Mouse (Mus musculus) hindbrain, embryonic 16.5 days (tissue): ENCODE data around the gene Rab13. TPM values are rescaled to one million over a fixed set of nuclear protein-coding genes. Genes with fewer than 3 reads are reported as not detected.
A peak's percentile ranks its signal among the peaks of the same experiment; 100 is the strongest.

Source experiments
- ATAC-seq: fragments of 200-750 bp; cut with Nextera tagmentation; 2 replicates; pipeline ENCODE4 v1.8.0; 2017; ENCODE audit warnings: moderate TSS enrichment, moderate library complexity
- H3K27ac ChIP-seq: fragments of 300-500 bp; sonication (generic); 2 replicates; pipeline ENCODE4 v1.5.1; 2014; ENCODE audit warnings: low read depth, mild to moderate bottlenecking, control low read depth, low read length, moderate library complexity
- H3K27me3 ChIP-seq: fragments of 300-500 bp; sonication (generic); replicated peaks from 2 replicates; pipeline ENCODE4 v1.6.1; 2014; ENCODE audit warnings: low read length; ENCODE audit not compliant: control insufficient read depth, insufficient read depth
- H3K36me3 ChIP-seq: fragments of 300-500 bp; sonication (generic); 2 replicates; pipeline ENCODE4 v1.6.1; 2014; ENCODE audit warnings: mild to moderate bottlenecking, low read length, moderate library complexity, mixed read lengths; ENCODE audit not compliant: control insufficient read depth, insufficient read depth
- H3K4me1 ChIP-seq: fragments of 300-500 bp; sonication (generic); 2 replicates; pipeline ENCODE4 v1.6.1; 2014; ENCODE audit warnings: low read depth, low read length; ENCODE audit not compliant: control insufficient read depth, insufficient read depth
- H3K4me2 ChIP-seq: fragments of 300-500 bp; sonication (generic); 2 replicates; pipeline ENCODE4 v1.6.1; 2014; ENCODE audit warnings: mild to moderate bottlenecking, low read length, control low read depth, moderate library complexity
- H3K4me3 ChIP-seq: fragments of 300-500 bp; sonication (generic); 2 replicates; pipeline ENCODE4 v1.5.1; 2014; ENCODE audit warnings: mild to moderate bottlenecking, low read length, control low read depth, moderate library complexity
- H3K9ac ChIP-seq: fragments of 300-500 bp; sonication (generic); 2 replicates; pipeline ENCODE4 v1.6.1; 2014; ENCODE audit warnings: low read depth, mild to moderate bottlenecking, control low read depth, low read length, moderate library complexity
- H3K9me3 ChIP-seq: fragments of 300-500 bp; sonication (generic); 2 replicates; pipeline ENCODE4 v1.6.1; 2014; ENCODE audit warnings: mild to moderate bottlenecking, low read length, moderate library complexity; ENCODE audit not compliant: control insufficient read depth
- whole genome bisulfite sequencing: fragments of 180-500 bp; shearing (Covaris S2); extraction: QIAGEN DNeasy Blood & Tissue Kit; methylation state at CpG from one replicate; pipeline ENCODE4 v1.1.7; 2014; 5-methylcytosine and 5-hydroxymethylcytosine counted together
- polyA plus RNA-seq: library from polyadenylated mRNA; unstranded; fragments of >200 nt; fragmentation: Nextera tagmentation; extraction: Ambion mirVana; gene quantifications from 2 replicates; pipeline ENCODE4 v1.2.1, GENCODE M21; 2015

Gene Rab13
- polyA plus RNA-seq, 1 experiment from 2014 or later: 21.7 TPM

DNA sequence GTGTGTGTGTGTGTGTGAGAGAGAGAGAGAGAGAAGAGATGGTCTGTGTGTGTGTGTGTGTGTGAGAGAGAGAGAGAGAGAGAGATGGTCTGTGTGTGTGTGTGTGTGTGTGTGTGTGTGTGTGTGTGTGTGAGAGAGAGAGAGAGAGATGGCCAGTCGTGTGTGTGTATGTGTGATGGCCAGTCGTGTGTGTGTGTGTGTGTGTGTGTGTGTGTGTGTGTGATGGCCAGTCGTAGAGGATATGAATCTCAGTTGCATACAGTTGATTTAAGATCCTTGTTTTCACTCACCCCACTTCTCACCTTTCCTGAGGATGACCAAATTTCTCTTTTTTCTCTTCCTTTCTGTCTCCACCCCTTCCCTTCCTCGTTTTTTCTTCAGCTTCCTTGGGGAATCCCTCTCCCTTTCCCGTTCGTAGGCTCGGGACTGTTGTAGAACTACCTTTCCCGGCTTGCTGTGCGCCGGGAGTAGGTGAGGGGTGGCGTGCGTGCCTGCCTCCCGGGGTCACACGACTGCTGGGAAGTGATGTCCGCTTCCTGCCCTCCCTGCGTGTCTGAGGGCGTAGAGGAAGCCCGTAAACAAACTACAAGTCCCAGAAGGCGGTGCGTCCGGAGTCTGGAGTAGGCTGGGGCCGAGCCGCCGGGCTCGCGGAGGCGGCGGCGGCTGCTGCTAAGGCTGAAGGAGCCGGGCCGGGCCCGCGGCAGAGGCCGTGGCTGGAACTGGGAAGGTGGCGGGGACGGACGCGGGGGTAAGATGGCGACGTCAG is 40.3 kb downstream of the Rab13 start, which contains the start of gene Crtc2:
Gene Crtc2, plus strand, starts transcription at position 511 of the 766 bp plus-strand sequence.
- under 1% methylated on average over 37 of the region's 40 CpGs for WGBS
- peak within 1 kb of the TSS; percentile 92 for H3K4me3 ChIP-seq

DNA sequence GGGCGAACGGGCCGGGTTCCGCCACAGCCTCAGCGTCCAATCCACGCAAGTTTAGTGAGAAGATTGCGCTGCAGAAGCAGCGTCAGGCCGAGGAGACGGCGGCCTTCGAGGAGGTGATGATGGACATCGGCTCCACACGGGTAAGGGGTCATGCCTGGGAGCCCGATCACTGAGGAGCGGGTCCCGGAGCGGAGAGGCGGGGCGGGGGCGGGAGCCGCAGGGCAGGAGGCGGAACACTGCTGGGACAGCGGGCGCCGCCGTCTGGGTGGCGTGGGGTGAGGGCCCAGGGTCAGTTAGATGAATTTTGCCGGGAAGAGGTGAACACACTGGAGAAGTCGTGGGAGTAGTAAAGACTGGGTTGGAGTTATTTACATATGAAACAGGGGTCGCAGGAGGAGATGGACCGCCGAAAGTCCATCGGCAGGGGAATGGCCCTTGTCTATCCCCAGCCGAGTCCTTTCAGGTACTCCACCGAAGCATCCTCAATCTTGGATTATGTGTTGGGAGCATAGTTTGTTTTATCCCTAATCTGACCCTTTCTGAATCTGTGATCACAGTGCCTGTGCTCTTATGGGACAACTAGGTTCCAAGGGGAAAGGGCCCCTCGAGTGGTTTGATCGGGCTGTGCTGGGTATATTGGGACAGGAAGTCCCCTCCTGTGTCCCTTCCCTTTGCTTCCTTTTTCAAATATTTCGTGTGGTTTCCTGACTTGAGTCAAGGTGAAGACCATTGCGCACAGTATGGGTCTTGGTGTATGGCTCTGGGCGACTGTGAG is 41.1 kb downstream of the Rab13 start:
- Histone ChIP-seq H3K4me3 (peak overlapping the region; percentile 92), H3K36me3 (peaks cover 16% of the 10 kb centered on the region), H3K9me3 (no peaks in the 10 kb centered on the region), H3K9ac (peak overlapping the region; percentile 92), H3K27ac (peak overlapping the region; percentile 87), H3K27me3 (no peaks in the 10 kb centered on the region), H3K4me1 (peaks cover 14% of the 10 kb centered on the region), H3K4me2 (peak overlapping the region; percentile 96)
- WGBS: 1% methylated on average over 41 of the region's 41 CpGs
- ATAC-seq: peak; percentile 46; the same call in 1 of the 2 replicates

More for the DNA sequence above, 40.3 kb downstream of the Rab13 start, which contains the start of gene Crtc2:
- Histone ChIP-seq H3K9ac (peak within 1 kb of the TSS; percentile 92), H3K4me1 (peaks cover 16% of the 10 kb centered on the region), H3K27ac (peak within 1 kb of the TSS; percentile 87), H3K36me3 (peaks cover 10% of the 10 kb centered on the region; the same call in 1 of the 2 replicates), H3K9me3 (no peaks in the 10 kb centered on the region), H3K27me3 (no peaks in the 10 kb centered on the region), H3K4me2 (peak within 1 kb of the TSS; percentile 96)
- peak; percentile 97 for ATAC-seq

DNA sequence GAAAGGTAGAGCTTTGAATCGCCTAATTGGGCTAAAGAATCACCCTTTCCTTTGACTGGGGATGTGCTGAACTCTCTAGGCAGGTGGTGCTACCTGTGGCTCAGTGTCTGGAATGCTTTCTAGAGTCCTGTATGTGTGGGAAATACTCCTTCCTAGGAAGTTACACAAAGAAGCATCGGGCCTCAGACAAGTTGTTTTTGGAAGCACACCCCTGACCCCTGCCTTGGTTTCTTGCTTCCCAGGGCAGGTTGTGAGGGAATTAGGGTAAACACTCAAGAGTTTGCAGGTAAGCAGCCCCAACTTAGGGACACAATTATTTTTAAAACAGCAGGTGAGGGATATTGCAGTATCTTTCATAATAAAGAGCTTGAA is 41.7 kb downstream of the Rab13 start:
- 20% methylated on average over 2 of the region's 2 CpGs for WGBS
- no peak for ATAC-seq
- no peaks in the 10 kb centered on the region for H3K27me3 ChIP-seq
- peak overlapping the region; percentile 92 for H3K9ac ChIP-seq
- no peaks in the 10 kb centered on the region for H3K9me3 ChIP-seq
- H3K36me3 ChIP-seq: peaks cover 22% of the 10 kb centered on the region
- no peak overlapping the region; the same call in 1 of the 2 replicates for H3K27ac ChIP-seq
- peak overlapping the region; percentile 96 for H3K4me2 ChIP-seq
- H3K4me1 ChIP-seq: peaks cover 14% of the 10 kb centered on the region
- peak overlapping the region; percentile 92 for H3K4me3 ChIP-seq

DNA sequence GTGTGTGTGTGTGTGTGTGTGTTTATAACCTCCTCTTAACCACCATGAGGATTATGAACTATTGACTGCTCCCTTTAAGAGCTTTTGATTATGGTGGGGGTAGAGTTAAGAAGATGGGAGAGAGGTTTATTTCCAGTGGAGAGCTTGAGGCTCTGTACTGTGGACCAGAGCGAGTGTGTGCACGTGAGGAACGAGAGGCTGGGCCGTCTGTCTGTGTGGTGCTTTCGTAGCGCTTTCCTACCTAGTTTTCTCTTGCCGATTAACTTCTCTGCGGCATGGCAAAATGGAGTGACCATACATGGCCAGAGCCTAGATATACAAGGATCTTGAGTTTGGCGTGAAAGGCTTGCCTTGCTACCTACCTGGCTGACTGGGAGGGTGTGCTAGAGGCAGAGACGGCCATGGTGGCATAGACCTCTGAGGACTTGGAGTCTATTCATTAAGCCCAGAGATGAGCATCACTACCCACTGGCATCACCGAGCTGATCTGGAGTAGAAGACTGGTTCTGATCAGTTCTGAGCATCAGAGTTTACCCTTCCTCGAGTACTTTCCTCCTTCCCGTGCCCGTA is 42.4 kb downstream of the Rab13 start:
- Histone ChIP-seq H3K4me1 (peaks cover 14% of the 10 kb centered on the region), H3K4me2 (no peak overlapping the region; the same call in 1 of the 2 replicates), H3K27ac (no peak overlapping the region), H3K36me3 (peaks cover 29% of the 10 kb centered on the region), H3K27me3 (no peaks in the 10 kb centered on the region), H3K4me3 (no peak overlapping the region), H3K9me3 (no peaks in the 10 kb centered on the region), H3K9ac (no peak overlapping the region)
- 94% methylated on average over 14 of the region's 14 CpGs for WGBS
- ATAC-seq: no peak

DNA sequence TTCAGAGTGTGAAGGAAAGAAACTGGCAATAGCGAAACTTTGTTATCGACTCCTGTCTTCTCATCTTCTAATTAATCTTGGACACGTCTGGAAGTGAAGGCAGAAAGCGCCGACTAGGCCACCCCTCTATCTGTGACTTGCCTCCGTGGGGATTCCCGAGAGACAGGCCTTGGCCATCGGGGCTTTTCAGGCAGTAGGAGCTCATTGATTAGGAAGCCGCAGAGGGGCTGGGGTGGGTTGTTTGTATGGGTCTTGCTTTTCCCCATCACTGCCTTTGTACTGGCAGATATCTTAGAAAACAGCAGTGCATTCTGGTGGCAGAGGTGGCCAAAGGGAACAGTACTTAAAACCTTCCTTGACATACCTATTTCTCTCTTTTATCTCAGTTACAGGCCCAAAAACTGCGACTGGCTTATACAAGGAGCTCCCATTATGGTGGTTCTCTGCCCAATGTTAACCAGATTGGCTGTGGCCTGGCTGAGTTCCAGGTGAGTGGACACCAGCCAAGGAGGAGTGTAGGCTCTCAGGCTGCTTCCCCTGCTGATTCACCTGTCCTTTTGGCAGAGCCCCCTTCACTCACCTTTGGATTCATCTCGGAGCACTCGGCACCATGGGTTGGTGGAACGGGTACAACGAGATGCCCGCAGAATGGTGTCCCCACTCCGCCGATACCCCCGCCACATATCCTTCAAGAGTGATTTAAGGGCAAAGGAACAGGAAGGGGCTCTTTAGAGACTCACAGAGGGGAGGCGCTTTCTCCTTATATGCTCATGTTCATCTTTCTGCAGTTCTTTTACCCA is 43.4 kb downstream of the Rab13 start:
- Histone ChIP-seq H3K4me1 (peaks cover 14% of the 10 kb centered on the region), H3K4me2 (no peak overlapping the region), H3K9ac (no peak overlapping the region), H3K27me3 (no peaks in the 10 kb centered on the region), H3K4me3 (no peak overlapping the region), H3K27ac (no peak overlapping the region), H3K9me3 (no peaks in the 10 kb centered on the region), H3K36me3 (peaks cover 33% of the 10 kb centered on the region)
- no peak for ATAC-seq
- 90% methylated on average over 19 of the region's 19 CpGs for WGBS

DNA sequence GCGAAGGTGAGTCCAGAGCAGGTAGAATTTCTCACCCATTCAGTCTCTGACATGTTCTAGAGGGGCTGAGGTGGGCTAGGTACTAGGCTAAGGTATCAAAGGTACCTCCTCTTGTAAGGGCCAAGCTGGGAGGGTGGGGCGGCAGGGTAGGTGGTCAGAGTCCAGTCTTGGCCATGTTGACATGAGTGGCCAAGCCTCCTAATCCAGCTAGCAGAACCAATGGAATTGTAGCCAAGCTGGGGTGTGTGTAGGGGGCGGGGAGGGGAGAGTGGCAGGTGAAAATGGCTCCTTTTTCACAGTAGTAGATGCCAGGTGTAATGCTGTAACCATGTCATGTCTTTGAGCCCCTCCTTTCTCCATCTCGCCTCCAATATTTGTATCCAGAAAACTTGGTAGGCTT is 45.0 kb downstream of the Rab13 start:
- Histone ChIP-seq H3K9me3 (no peaks in the 10 kb centered on the region), H3K4me1 (peaks cover 14% of the 10 kb centered on the region), H3K9ac (no peak overlapping the region), H3K27me3 (no peaks in the 10 kb centered on the region), H3K4me2 (no peak overlapping the region), H3K4me3 (no peak overlapping the region), H3K27ac (no peak overlapping the region), H3K36me3 (peaks cover 46% of the 10 kb centered on the region)
- 91% methylated on average over 4 of the region's 4 CpGs for WGBS
- ATAC-seq: no peak

DNA sequence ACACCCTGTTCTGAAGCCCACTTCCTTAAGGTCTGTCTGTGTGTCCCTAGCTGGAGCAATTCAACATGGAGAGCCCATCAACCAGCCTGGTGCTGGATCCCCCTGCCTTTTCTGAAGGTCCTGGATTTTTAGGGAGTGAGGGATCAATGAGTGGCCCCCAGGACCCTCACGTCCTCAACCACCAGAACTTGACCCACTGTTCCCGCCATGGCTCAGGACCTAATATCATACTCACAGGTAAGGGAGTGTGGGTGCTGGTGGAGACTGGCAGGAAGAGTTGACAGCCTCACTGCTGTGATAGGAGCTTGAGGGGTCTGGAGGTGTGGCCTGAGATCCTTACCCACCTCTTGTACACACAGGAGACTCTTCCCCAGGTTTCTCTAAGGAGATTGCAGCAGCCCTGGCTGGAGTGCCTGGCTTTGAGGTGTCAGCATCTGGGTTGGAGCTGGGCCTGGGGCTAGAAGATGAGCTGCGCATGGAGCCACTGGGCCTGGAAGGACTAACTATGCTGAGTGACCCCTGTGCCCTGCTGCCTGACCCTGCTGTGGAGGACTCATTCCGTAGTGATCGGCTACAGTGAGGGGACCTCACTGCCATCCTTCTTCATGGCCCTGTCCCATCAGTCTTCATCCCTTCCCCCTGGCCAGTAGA is 49.8 kb downstream of the Rab13 start:
- H3K4me2 ChIP-seq: no peak overlapping the region
- H3K9ac ChIP-seq: no peak overlapping the region
- no peak overlapping the region for H3K27ac ChIP-seq
- H3K4me3 ChIP-seq: no peak overlapping the region
- H3K27me3 ChIP-seq: no peaks in the 10 kb centered on the region
- ATAC-seq: no peak
- H3K36me3 ChIP-seq: peaks cover 43% of the 10 kb centered on the region
- WGBS: 95% methylated on average over 5 of the region's 5 CpGs
- no peaks in the 10 kb centered on the region for H3K9me3 ChIP-seq
- peaks cover 10% of the 10 kb centered on the region for H3K4me1 ChIP-seq

DNA sequence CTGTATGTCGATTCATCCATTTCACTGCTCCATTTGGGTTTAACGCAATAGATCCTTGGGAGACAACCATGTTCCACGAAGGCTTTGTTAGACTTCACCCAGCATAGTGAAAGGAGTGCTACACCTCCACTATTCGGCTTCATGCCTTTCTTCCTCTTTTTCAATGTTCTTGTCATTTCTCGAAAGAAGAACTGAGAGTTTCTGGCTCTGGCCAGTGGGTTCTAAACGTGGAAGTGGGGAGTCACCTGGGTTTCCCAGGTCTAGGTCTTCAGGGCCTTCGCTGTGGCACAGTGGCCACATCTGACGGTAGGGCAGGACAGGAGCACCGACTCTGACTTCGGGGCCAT is 51.2 kb downstream of the Rab13 start:
- H3K27me3 ChIP-seq: no peaks in the 10 kb centered on the region
- H3K9me3 ChIP-seq: no peaks in the 10 kb centered on the region
- peaks cover 10% of the 10 kb centered on the region for H3K4me1 ChIP-seq
- H3K4me3 ChIP-seq: peak overlapping the region; percentile 96
- H3K27ac ChIP-seq: peak overlapping the region; percentile 97
- peak overlapping the region; percentile 99 for H3K9ac ChIP-seq
- no peak for ATAC-seq
- 36% methylated on average over 10 of the region's 10 CpGs for whole genome bisulfite sequencing
- peak overlapping the region; percentile 76 for H3K4me2 ChIP-seq
- H3K36me3 ChIP-seq: peaks cover 35% of the 10 kb centered on the region
